Mouse (Mus musculus) E14TG2a.4 (cell line): ENCODE measurements around the gene Olfr1239.

ENCODE experiments used
- CTCF ChIP-seq: conservative IDR thresholded peaks from 2 replicates; pipeline ENCODE4 v1.5.1; 2014; ENCODE audit warnings: low read length
- POU5F1 ChIP-seq: IDR thresholded peaks from 2 replicates; pipeline ENCODE4 v1.6.1; 2014; ENCODE audit warnings: low read length, borderline replicate concordance

GRCm38 (mm10) chr2:89409576-89409975 lies 10.6 kb downstream of the Olfr1239 start, which contains the start of gene Olfr1238:
- TF ChIP-seq CTCF (no peak), POU5F1 (no peak)
